Mouse (Mus musculus): ENCODE measurements at regions not wholly inside any gene's neighbourhood (a gene's known extent, or its start where the extent isn't known, plus 50 kb on each side); places are given as distances from the start of the nearest gene placed in this dataset.

DNA sequence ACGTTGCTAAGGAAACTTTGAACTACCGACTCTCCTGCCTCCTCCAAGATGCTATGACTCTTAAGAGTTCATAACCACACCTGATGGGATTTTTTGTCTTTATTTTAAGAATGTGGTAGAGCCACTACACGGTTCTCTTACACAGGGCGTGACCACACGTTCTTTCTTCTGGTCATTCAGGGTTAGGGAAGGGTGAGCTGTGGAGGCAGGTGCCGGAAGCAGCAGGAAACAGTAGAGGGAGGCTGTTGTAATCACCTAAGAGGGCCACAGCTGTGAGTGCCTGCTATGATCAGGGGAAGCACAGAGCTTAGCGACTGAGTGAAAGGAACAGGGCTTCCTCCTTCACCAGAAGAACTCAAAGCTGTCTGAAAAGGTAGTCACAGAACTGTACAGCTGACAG, 50.6 kb upstream of the Larp1 start:
- ATAC-seq (replicated peaks; ENCODE audit: low FRiP score, poor library complexity, severe bottlenecking): no peak

DNA sequence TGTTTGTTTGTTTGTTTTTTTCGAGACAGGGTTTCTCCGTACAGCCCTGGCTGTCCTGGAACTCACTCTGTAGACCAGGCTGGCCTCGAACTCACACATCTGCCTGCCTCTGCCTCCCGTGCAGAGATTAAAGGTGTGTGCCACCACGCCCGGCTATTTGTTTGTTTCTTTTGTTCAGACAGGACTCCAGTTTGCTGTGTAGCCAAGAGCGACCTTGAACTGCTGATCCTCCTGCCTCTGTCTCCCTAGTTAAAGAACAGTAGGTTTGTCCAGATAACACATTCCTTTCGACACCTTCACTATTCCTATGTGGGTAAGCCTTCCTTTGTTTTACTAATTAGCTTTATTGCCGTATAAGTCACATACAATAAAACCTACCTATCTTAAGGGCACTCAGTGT, 52.0 kb upstream of the Larp1 start:
- no peak for ATAC-seq (replicated peaks; ENCODE audit: low FRiP score, poor library complexity, severe bottlenecking)

DNA sequence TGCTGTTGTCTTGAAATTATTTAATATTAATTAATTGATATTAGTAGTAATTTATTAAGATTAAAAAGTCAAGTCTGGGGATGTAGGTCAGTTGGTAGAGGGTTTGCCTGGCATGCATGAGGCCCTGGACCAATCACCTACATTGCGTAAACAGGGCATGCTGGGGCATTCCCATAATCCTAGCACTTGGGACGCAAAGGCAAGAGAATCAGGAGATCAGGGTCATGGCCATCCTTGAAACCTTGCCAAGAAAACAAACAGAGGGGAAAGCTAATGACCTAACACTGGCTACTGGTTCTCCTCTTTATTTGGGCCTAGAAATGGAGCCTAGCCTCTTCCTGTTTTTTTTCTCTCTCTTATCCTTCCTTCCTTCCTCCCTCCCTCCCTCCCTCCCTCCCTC, 52.8 kb upstream of the Larp1 start:
- ATAC-seq (replicated peaks; ENCODE audit: low FRiP score, poor library complexity, severe bottlenecking): no peak

DNA sequence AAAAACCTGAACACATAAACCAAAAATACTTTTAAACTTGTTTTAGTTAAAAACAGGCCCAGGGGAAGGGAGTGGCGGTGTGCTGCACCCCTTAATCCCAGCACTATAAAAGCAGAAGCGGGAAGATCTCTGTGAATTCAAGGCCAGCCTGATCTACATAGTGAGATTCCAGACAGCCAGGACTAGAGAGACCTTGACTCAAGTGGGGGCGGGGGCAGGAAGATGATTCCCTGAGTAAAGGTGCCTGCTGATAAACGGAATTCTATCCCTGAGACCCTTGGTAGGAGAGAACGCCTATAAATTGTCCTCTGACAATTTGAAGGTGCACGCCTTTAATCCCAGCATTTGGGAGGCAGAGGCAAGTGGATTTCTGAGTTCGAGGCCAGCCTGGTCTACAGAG, 53.4 kb upstream of the Larp1 start:
- ATAC-seq (replicated peaks; ENCODE audit: low FRiP score, poor library complexity, severe bottlenecking): no peak

DNA sequence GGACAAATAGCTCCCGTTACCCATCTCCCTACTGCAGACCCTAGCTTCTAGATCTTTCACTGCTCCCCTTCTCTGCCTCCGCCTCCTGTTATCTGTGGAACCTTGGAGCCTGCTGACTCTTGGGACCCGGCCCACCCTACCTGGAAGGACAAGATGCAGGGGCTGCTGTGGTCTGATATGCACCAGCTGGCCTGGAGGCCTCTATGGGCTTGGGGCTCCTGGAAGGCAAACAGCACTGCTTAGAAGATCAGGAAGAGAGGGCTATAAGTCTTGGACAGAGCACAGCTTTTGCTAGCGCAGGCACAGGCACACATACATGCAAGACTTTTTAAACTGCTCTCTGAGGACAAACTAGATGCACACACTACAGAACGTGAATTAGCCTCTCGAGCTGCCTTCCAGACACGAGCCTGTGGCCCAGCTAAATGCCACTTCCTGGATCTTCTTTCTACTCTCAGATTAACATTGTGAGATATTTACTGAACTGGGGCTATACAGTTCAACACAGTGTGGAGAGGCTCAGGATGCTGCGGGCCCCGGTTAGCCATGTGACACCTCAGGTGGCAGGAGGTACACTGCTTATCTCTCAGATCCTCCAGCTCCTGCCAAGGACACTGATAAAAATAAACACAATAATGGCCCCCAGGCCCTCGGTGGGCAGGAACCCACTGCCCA, 54.2 kb upstream of the Larp1 start:
- ATAC-seq (replicated peaks; ENCODE audit: low FRiP score, poor library complexity, severe bottlenecking): peak; percentile 78

DNA sequence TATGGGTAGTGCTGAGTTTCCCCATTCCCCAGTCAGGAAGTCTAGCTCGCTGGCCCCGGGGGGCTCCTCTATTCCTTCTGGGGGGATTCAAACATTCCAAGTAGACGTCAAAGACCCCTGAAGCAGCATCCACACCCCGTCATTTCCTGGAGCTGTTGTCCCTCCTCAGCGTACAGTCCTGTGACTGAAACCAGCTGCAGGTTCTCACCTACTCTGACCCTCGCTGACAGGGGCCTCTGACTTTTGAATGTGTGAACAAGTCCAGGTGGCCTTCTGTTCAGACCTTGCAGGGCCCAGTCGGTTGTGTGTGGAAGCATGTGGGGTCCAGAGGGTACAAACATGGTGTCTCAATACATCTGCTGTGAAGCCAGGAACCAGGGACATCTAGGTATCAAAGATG, 55.2 kb upstream of the Larp1 start:
- no peak for ATAC-seq (replicated peaks; ENCODE audit: low FRiP score, poor library complexity, severe bottlenecking)

DNA sequence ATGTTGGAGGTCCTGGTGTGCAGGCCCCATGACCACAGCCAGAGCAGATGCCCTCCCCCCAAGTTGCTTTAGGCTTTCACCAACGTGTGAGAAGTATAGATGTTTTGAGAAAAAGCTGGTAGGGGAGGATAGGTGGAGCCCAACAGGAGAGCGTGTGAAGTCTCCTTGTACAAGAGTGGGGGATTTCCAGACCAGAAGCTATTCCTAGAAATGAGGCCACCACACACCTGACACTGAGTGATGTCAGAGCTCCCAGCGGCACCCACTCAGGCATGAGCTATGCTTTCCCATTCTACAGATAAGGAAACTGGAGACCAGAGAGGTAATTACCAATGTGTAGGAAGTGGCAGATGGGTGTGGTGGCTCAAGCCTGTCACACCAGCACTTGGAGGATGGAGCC, 56.2 kb upstream of the Larp1 start:
- ATAC-seq (replicated peaks; ENCODE audit: low FRiP score, poor library complexity, severe bottlenecking): peak; percentile 58

DNA sequence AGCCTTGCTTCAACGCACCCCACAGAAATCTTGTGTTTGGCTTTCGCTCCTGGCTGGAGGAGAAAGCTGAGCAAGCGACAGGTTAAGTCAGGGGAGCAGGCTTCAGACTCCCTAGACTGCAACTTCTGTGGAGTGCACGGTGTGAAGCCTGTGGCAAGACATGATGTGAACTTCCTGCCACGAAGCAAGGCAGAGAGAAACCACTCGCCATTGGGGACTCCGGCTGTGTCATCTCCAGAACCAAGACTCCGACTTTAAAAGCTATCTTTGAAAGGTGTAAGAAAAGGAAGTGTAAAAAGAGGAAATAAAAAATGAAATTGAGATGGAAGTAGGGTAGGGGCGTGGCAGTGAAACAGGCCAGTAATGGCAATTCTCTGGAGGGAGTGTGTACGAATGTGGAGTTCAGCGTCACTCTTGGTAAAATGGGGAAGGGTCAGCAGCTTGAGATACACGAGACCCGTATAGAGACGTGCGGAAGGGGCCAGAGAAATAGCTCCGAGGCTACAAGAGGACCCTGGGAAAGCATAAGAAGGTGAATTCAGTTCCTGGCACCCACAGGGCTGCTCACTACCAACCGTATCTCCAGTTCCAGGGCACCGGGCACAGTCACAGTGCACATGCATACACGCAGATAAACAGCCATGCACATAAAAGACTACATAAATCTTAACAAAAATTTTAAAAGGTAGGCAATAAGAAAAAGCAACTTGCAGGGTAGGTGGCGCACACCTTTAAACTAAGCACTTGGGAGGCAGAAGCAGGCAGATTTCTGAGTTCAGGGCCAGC, 57.1 kb upstream of the Larp1 start:
- 0 out of 2 replicates have a peak, but pooled peaks have one; percentile 41 for ATAC-seq (replicated peaks; ENCODE audit: low FRiP score, poor library complexity, severe bottlenecking)

DNA sequence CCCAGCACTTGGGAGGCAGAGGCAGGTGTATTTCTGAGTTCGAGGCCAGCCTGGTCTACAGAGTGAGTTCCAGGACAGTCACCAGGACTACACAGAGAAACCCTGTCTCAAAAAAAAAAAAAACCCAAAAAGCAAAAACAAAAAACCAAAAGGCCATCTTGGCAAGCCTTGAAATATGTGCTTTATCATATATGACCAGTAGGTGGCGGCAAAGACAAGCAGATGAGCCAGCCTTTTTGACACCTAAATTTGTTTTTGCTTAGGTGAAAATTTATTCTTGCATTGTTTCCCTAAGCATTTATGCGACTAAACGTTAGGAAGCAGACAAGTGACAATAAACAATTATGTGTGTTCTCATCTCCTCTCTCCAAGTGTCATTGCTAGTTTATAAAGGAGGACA, 57.9 kb upstream of the Larp1 start:
- ATAC-seq (replicated peaks; ENCODE audit: low FRiP score, poor library complexity, severe bottlenecking): 0 out of 2 replicates have a peak, but pooled peaks have one; percentile 48

DNA sequence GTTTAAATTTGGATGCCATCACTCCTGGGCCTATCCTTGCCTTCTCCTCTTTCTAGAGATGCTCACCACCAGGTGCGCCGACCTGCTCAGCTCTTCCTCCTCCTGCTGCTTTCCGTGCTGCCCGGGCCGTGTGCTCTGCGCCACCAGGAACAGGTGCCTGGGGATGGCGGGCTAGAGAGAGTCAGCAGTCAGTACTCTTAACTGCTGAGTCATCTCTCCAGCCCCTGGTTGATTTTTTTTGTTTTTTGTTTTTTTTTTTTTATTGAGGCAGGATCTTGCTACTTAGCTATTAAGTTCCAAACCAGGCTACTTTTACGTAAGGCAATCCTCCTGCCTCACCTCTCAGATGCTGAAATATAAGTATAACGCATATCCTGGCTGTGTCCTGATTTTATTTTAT, 59.8 kb upstream of the Larp1 start:
- no peak for ATAC-seq (replicated peaks; ENCODE audit: low FRiP score, poor library complexity, severe bottlenecking)

DNA sequence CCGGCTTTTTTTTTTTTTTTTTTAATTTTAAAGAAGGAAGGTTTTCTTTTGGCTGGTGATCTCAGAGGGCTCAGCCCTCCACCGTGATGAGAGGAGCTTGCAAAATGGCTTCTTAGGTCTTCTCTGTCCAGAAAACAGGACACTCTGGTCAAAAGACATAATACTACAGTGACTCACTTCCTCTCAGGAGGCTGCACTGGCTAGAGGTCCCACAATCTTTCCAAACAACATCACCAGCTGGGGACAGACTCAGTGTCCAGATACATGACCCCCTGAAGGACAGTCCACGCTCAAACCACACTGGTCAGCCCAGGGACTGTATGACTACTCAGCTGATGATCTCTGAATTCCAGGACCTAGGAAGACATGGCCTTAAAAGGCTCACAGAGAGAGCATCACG, 61.5 kb upstream of the Larp1 start:
- no peak for ATAC-seq (replicated peaks; ENCODE audit: low FRiP score, poor library complexity, severe bottlenecking)

DNA sequence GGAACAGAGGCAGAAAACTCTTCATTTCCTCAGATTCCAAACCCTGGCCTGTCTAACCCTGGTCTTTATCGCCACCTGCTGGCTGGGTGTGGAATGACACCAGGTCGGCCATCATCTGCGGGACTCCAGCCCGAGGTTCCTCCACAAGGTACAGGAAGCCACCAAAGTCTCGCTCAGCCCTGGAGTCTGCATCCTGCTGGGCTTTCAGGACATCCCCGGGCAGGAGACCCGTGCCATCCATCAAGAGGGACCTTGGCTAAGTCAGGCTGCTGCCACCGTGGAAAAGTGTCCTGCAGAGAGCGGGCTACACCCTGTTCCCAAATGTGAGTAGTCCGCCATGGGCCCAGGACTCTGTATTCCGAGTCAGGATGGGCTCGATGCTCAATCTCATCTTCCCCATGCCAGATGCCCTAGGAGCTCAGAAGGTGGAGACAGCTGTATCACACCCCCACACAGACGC, 74.4 kb upstream of the Larp1 start:
- peak; percentile 73 for ATAC-seq (replicated peaks; ENCODE audit: low FRiP score, poor library complexity, severe bottlenecking)

DNA sequence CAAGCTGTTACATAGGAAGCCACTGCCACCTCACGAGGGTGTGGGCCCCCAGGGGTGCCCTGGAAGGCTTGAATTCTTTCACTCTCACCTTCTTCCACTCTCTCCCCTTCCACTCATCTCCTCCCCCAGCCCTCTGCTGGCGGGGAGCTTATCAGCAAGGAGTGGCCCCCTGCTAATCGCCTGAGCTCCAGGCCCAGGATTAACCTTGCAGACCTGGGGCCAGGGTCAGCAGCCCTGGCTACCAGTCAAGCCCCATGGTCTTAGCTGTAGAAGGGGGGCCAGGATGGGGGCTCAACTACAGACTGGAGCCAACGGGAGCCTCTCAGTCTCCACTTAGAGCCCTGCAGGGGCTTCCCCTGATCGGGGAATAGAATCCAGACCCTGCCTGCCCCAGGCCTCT, 75.8 kb upstream of the Larp1 start:
- ATAC-seq (replicated peaks; ENCODE audit: low FRiP score, poor library complexity, severe bottlenecking): no peak

DNA sequence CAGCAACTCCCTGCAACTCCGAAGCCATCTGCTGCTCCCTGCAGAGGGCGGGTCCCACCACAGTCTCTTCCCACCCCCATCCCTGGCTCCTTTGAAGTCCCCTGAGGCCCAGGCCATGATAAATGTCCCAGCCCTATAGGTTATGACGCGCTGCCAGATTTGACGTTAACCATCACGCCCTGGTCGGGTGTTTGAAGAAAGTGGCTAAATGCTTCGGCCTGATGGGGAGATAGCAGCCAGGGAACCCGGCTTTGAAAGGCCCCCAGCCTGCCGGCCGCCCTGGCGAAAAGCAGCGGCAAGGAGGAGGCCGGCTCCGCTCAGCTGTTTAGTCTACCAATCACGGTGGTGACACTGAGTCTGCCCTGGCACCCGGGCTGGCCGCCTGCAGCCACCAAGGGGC, 79.4 kb upstream of the Larp1 start:
- no peak for ATAC-seq (replicated peaks; ENCODE audit: low FRiP score, poor library complexity, severe bottlenecking)

DNA sequence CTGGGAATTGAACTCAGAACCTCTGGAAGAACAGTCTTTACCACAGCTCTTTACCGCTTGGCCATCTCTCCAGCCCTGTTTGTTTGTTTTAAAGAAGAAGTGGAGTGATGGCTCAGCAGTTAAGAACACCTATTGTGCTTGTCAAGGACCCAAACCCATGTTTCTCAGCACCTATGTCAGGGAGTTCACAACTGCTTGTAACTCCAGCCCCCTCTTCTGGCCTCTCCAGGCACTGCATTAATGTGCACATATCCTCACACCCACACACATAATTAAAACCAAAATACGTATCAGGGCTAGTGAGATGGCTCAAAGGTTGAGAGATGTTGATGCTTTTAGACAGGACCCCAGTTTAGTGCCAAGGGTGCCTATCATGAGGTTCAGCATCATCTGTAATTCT, 87.6 kb upstream of the Hand1 start:
- ATAC-seq (replicated peaks; ENCODE audit: low FRiP score, poor library complexity, severe bottlenecking): 0 out of 2 replicates have a peak, but pooled peaks have one; percentile 57

DNA sequence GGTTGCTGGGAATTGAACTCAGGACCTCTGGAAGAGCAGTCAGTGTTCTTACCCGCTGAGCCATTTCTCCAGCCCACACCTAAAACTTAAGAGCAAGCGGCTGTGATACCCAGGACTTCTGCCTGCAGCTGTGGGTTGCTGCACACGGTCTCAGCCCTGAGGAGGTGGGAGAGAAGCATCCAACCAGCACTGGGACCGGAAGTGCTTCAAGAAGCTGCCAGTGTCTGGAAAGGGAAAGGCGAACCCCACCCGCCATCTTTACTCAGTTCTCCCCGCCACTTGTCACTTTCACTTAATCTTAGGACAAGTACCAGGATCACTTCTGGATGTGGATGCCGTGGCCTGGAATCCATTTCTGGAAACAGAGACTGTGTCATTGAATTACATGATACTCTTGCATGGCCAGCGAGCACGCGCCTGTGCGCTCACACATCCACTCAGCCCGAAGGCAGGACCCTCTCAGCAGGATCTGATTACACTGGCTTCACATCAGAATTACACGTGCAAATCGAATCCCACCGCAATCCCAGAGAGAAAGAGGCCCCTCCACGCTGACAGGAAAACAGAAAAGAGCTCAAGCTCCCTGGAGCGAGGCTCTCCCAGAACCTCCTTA, 85.9 kb upstream of the Hand1 start:
- no peak for ATAC-seq (replicated peaks; ENCODE audit: low FRiP score, poor library complexity, severe bottlenecking)

DNA sequence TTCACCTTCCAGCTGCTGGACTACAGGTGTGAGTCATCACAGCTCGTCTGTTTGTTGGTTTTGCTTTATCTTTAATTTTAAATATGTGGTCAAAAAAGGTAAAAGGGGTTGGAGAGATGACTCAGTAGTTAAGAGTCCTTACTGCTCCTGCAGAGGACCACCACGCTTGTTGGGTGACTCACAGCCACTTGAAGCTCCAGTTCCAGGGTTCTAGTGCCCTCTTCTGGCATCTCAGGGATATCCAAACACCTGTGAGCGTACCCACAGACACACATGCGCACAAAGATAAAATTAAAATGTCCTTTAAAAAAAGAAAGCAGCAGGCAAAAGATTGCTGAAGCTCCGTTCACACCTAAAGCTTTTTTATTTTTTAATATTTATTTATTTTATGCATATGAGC, 85.4 kb upstream of the Hand1 start:
- no peak for ATAC-seq (replicated peaks; ENCODE audit: low FRiP score, poor library complexity, severe bottlenecking)

DNA sequence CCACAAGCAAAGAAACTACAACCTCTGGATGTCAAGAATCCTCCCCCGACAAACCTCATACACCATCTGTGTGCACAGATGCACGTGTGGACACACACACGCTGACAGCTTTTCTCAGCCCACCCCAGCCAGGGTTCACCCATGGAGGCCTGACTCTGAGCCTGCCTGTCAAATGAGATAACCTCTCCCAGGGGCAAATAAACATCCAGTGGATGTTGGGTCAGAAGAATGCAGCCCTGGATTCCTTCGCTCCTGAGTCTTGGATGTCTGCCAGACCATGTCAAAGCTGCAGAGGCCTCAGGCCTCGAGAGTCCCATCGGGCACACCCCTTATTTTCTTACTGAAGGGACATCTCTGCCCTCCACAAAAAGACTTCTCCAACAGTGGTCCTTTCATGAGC, 83.4 kb upstream of the Hand1 start:
- ATAC-seq (replicated peaks; ENCODE audit: low FRiP score, poor library complexity, severe bottlenecking): no peak

DNA sequence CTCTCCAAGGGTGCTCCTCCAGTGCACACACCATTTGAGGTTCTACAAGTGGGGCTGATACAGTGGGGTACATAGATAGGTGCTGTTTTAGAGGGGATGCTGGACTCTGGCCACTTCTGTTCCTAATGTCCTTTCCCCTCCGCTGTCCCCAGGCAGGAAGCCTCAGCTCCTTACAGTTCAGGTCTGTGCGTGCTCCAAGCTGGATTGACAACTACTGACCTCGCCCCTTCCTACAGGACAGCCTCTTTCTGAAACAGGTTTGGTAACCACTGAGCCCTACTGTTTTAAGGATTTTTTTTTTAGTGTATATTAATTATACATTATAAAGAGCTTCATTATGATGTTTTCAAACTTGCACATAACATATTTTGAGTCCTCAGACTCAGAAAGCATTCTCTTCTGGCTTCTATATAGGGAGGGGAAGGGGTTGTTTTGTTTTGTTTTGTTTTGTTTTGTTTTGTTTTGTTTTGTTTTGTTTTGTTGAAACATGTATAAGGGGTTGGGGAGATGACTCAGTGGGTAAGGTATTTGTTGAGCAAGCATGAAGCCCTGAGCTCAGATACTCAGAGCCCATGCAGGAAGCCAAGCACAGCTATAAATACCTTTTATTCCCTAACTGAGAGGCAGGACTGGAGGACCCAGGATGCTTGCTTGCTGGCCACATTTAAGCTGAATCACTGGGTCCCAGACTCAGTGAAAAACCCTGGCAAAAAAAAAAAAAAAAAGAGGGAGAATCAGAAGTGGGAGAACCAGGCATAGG, 81.4 kb upstream of the Hand1 start:
- ATAC-seq (replicated peaks; ENCODE audit: low FRiP score, poor library complexity, severe bottlenecking): no peak

DNA sequence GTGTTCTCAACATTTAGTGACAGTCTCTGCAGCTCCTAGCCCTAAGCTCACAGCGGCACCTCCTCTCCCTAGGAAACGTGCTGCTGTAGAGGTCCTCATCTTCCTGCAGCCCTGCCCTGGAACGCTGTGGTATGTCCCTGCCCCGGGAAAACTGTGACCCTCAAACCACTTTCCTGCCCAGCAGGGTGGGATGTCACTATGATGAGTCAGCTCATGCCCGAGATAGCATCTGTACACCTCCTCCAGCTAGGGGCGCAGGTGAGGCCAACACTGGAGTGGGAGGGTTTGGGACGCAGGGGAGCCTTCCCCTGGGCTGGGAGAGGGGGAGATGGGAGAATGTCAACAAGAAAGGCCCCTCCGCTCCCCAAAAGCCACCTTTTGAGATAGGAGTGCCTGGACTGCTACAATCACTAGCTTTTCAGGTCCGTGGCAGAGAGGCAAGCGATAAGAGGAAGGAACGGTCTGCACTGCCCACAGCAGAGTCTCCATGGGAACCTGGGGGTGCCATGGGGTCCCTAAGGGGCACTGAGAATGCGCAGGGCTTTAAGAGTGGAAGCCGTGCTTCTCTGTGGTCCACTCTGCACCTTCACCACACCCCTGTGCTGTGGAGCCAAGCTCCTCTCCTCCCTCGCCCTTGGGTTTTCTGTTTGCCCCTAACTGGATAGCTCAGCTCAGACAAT, 80.5 kb upstream of the Hand1 start:
- ATAC-seq (replicated peaks; ENCODE audit: low FRiP score, poor library complexity, severe bottlenecking): no peak

Measured in erythroblast, adult 5-6 weeks (primary cell).